Comparison of ENCODE assay signal across 15 mouse cellular contexts in genomic region chr12:98528635-98529034, GRCm38 (mm10). TPM values are rescaled to one million over a fixed set of nuclear protein-coding genes. Genes with fewer than 3 reads are reported as not detected.
"Had no signal": no experiment of that assay in that cellular context is flagged by ENCODE, and none has a peak within 500 bp of the region (broad histone marks: within the 10 kb centered on the region; RNA-seq: fewer than 3 reads in every experiment).

No protein-coding gene starts in this region.

- H3K4me2 ChIP-seq: kidney, embryonic 15.5 days; limb, embryonic 15.5 days; liver, embryonic 13.5 days; neural tube, embryonic 12.5 days had no signal

- H3K9ac ChIP-seq: kidney, embryonic 15.5 days; limb, embryonic 15.5 days; liver, embryonic 13.5 days; neural tube, embryonic 12.5 days had no signal

- H3K9me3 ChIP-seq: kidney, embryonic 15.5 days; limb, embryonic 15.5 days; neural tube, embryonic 12.5 days had no signal

- H3K27me3 ChIP-seq: kidney, embryonic 15.5 days; limb, embryonic 15.5 days; liver, embryonic 13.5 days; neural tube, embryonic 12.5 days had no signal

- DNase-seq: kidney, adult 2 months; kidney, postnatal 14 days; layer of hippocampus, postnatal 36 days; liver, embryonic 13.5 days; lung, adult 18-20 months; midbrain, embryonic 14.5 days; retina, postnatal 1 day; right cerebral cortex, postnatal 14 days; thymus, adult 18-20 months; thymus, postnatal 14 days had no signal

- H3K27ac ChIP-seq: kidney, embryonic 15.5 days; limb, embryonic 15.5 days; liver, embryonic 13.5 days; midbrain, embryonic 10.5 days; neural tube, embryonic 12.5 days had no signal

- H3K36me3 ChIP-seq: kidney, embryonic 15.5 days; limb, embryonic 15.5 days; liver, embryonic 13.5 days had no signal

- H3K4me1 ChIP-seq: kidney, embryonic 15.5 days; limb, embryonic 15.5 days; liver, embryonic 13.5 days had no signal

- H3K4me3 ChIP-seq: kidney, embryonic 15.5 days; limb, embryonic 15.5 days; liver, embryonic 13.5 days; midbrain, embryonic 10.5 days; neural tube, embryonic 12.5 days had no signal

RNA-seq across cellular contexts. Expression of gene Kcnk10, which starts 49.5 kb away (rescaled TPM):
- polyA plus RNA-seq: limb, embryonic 11.5 days; liver, embryonic 13.5 days had no signal
